Mouse (Mus musculus): ENCODE measurements around the gene Negr1. TPM values are rescaled to one million over a fixed set of nuclear protein-coding genes. Genes with fewer than 3 reads are reported as not detected.

Negr1 gene
- total RNA-seq, 2 experiments from 2014 or later = 127 to 141 TPM

- DNase-seq (ENCODE audit: extremely low spot score in 1 of 2, low spot score in 1 of 2) = no peak
These were observed 630.4 kb downstream of the Negr1 start for GRCm38 (mm10) chr3:157192021-157192420.

- no peak for DNase-seq (ENCODE audit: extremely low spot score in 1 of 2, low spot score in 1 of 2)
These were observed 631.5 kb downstream of the Negr1 start for GRCm38 (mm10) chr3:157193141-157193540.

GRCm38 (mm10) chr3:157198659-157199058 lies 637.1 kb downstream of the Negr1 start:
- no peak for DNase-seq (ENCODE audit: extremely low spot score in 1 of 2, low spot score in 1 of 2)

GRCm38 (mm10) chr3:157201726-157202125 lies 640.1 kb downstream of the Negr1 start:
- DNase-seq (ENCODE audit: extremely low spot score in 1 of 2, low spot score in 1 of 2) = no peak

- DNase-seq (ENCODE audit: extremely low spot score in 1 of 2, low spot score in 1 of 2) = no peak
These were observed 642.0 kb downstream of the Negr1 start for GRCm38 (mm10) chr3:157203573-157203972.

- DNase-seq (ENCODE audit: extremely low spot score in 1 of 2, low spot score in 1 of 2) = no peak
These were observed 645.2 kb downstream of the Negr1 start for GRCm38 (mm10) chr3:157206752-157207151.

GRCm38 (mm10) chr3:157208966-157209365 lies 647.4 kb downstream of the Negr1 start:
- no peak for DNase-seq (ENCODE audit: extremely low spot score in 1 of 2, low spot score in 1 of 2)

- DNase-seq (ENCODE audit: extremely low spot score in 1 of 2, low spot score in 1 of 2) = no peak
These were observed 647.8 kb downstream of the Negr1 start for GRCm38 (mm10) chr3:157209386-157209785.

GRCm38 (mm10) chr3:157215937-157216719 lies 654.5 kb downstream of the Negr1 start:
- DNase-seq (ENCODE audit: extremely low spot score in 1 of 2, low spot score in 1 of 2) = no peak

GRCm38 (mm10) chr3:157217794-157218193 lies 656.2 kb downstream of the Negr1 start:
- DNase-seq (ENCODE audit: extremely low spot score in 1 of 2, low spot score in 1 of 2) = no peak

- no peak for DNase-seq (ENCODE audit: extremely low spot score in 1 of 2, low spot score in 1 of 2)
These were observed 663.3 kb downstream of the Negr1 start for GRCm38 (mm10) chr3:157224920-157225319.

- DNase-seq (ENCODE audit: extremely low spot score in 1 of 2, low spot score in 1 of 2) = no peak
These were observed 671.1 kb downstream of the Negr1 start for GRCm38 (mm10) chr3:157232723-157233122.

GRCm38 (mm10) chr3:157240240-157240639 lies 678.6 kb downstream of the Negr1 start:
- no peak for DNase-seq (ENCODE audit: extremely low spot score in 1 of 2, low spot score in 1 of 2)

- no peak for DNase-seq (ENCODE audit: extremely low spot score in 1 of 2, low spot score in 1 of 2)
These were observed 693.9 kb downstream of the Negr1 start for GRCm38 (mm10) chr3:157255446-157255845.

GRCm38 (mm10) chr3:157255863-157256262 lies 694.3 kb downstream of the Negr1 start:
- no peak for DNase-seq (ENCODE audit: extremely low spot score in 1 of 2, low spot score in 1 of 2)

GRCm38 (mm10) chr3:157268742-157269141 lies 707.1 kb downstream of the Negr1 start:
- DNase-seq (ENCODE audit: extremely low spot score in 1 of 2, low spot score in 1 of 2) = no peak

GRCm38 (mm10) chr3:157272379-157272778 lies 710.8 kb downstream of the Negr1 start:
- no peak for DNase-seq (ENCODE audit: extremely low spot score in 1 of 2, low spot score in 1 of 2)

GRCm38 (mm10) chr3:157274143-157274542 lies 712.5 kb downstream of the Negr1 start:
- DNase-seq (ENCODE audit: extremely low spot score in 1 of 2, low spot score in 1 of 2) = no peak

GRCm38 (mm10) chr3:157279717-157280116 lies 718.1 kb downstream of the Negr1 start:
- no peak for DNase-seq (ENCODE audit: extremely low spot score in 1 of 2, low spot score in 1 of 2)

- no peak for DNase-seq (ENCODE audit: extremely low spot score in 1 of 2, low spot score in 1 of 2)
These were observed 719.7 kb downstream of the Negr1 start for GRCm38 (mm10) chr3:157281259-157281658.

GRCm38 (mm10) chr3:157291286-157291685 lies 729.7 kb downstream of the Negr1 start:
- DNase-seq (ENCODE audit: extremely low spot score in 1 of 2, low spot score in 1 of 2) = no peak

- DNase-seq (ENCODE audit: extremely low spot score in 1 of 2, low spot score in 1 of 2) = no peak
These were observed 735.6 kb downstream of the Negr1 start for GRCm38 (mm10) chr3:157297216-157297615.
